Mouse (Mus musculus) right cerebral cortex, postnatal 36 days (tissue): ENCODE data around the gene Chchd5.

Source experiments
- DNase-seq, 2 experiments: peaks; one replicate each; pipeline ENCODE4 v3.0.0; 2022; ENCODE audit warnings: low spot score in 2 of 2, mixed read lengths in 1 of 2

Chchd5 gene

GRCm38 (mm10) chr2:129151111-129151510 is 21.6 kb downstream of the Chchd5 start:
- peak in 1 of 2 experiments; percentile 8 for DNase-seq

- DNase-seq: no peak
Observed at GRCm38 (mm10) chr2:129152751-129153150, 23.3 kb downstream of the Chchd5 start.

GRCm38 (mm10) chr2:129164815-129165214 is 35.3 kb downstream of the Chchd5 start:
- DNase-seq: no peak

GRCm38 (mm10) chr2:129166466-129167463 is 37.3 kb downstream of the Chchd5 start:
- DNase-seq: no peak

- DNase-seq: no peak
Observed at GRCm38 (mm10) chr2:129173386-129173785, 43.9 kb downstream of the Chchd5 start.

GRCm38 (mm10) chr2:129174474-129174873 is 45.0 kb downstream of the Chchd5 start:
- DNase-seq: peak; percentile 22 to 34

GRCm38 (mm10) chr2:129175636-129176035 is 46.1 kb downstream of the Chchd5 start:
- no peak for DNase-seq

GRCm38 (mm10) chr2:129176676-129177420 is 47.3 kb downstream of the Chchd5 start:
- no peak for DNase-seq

GRCm38 (mm10) chr2:129177661-129178060 is 48.2 kb downstream of the Chchd5 start:
- no peak for DNase-seq

- no peak for DNase-seq
Observed at GRCm38 (mm10) chr2:129178182-129178908, 48.8 kb downstream of the Chchd5 start.

- no peak for DNase-seq
Observed at GRCm38 (mm10) chr2:129179946-129180853, 50.7 kb downstream of the Chchd5 start.

GRCm38 (mm10) chr2:129181509-129181908 is 52.0 kb downstream of the Chchd5 start:
- no peak for DNase-seq

GRCm38 (mm10) chr2:129182412-129182811 is 52.9 kb downstream of the Chchd5 start:
- no peak for DNase-seq

- DNase-seq: peak; percentile 66 to 75
Observed at GRCm38 (mm10) chr2:129183561-129184031, 54.1 kb downstream of the Chchd5 start.
